41 mouse cellular contexts compared by ENCODE assay signal in genomic region chr15:6454461-6454860, GRCm38 (mm10). TPM values are rescaled to one million over a fixed set of nuclear protein-coding genes. Genes with fewer than 3 reads are reported as not detected.
"Had no signal": no experiment of that assay in that cellular context is flagged by ENCODE, and none has a peak within 500 bp of the region (broad histone marks: within the 10 kb centered on the region; RNA-seq: fewer than 3 reads in every experiment).

No protein-coding gene starts in this region.

- H3K4me3 ChIP-seq: heart, embryonic 10.5 days; heart, embryonic 12.5 days; heart, embryonic 13.5 days; heart, embryonic 15.5 days; hindbrain, embryonic 10.5 days; hindbrain, embryonic 12.5 days; hindbrain, embryonic 13.5 days; hindbrain, embryonic 15.5 days; intestine, embryonic 15.5 days; kidney, embryonic 15.5 days; layer of hippocampus, adult 2 months had no signal

- DNase-seq: heart, postnatal 10 days; heart, postnatal 14 days; heart, postnatal 36 days; heart, postnatal 4 days; kidney, adult 11 months; kidney, adult 18-20 months; kidney, adult 2 months; kidney, adult 8-10 months; kidney, adult 9 months; kidney, postnatal 10 days; kidney, postnatal 14 days; kidney, postnatal 25 days; kidney, postnatal 36 days; kidney, postnatal 4 days; layer of hippocampus, adult 9-11 months; layer of hippocampus, postnatal 36 days had no signal

- H3K4me2 ChIP-seq: heart, embryonic 11.5 days; heart, embryonic 12.5 days; heart, embryonic 13.5 days; heart, embryonic 15.5 days; hindbrain, embryonic 12.5 days; hindbrain, embryonic 13.5 days; hindbrain, embryonic 15.5 days; intestine, embryonic 15.5 days; kidney, embryonic 15.5 days had no signal

- ATAC-seq: hindbrain, embryonic 16.5 days; hindbrain, postnatal 0 days; inflammation-experienced regulatory T-cells, adult 6 months; intestine, embryonic 15.5 days; intestine, embryonic 16.5 days; intestine, postnatal 0 days had no signal

- H3K27ac ChIP-seq: heart, embryonic 10.5 days; heart, embryonic 13.5 days; heart, embryonic 15.5 days; hindbrain, embryonic 10.5 days; hindbrain, embryonic 12.5 days; hindbrain, embryonic 13.5 days; hindbrain, embryonic 15.5 days; hindbrain, postnatal 0 days; intestine, embryonic 15.5 days; kidney, embryonic 15.5 days; kidney, postnatal 0 days; layer of hippocampus, adult 2 months had no signal

- H3K4me1 ChIP-seq: heart, embryonic 10.5 days; heart, embryonic 12.5 days; heart, embryonic 13.5 days; heart, embryonic 15.5 days; hindbrain, embryonic 10.5 days; hindbrain, embryonic 12.5 days; hindbrain, embryonic 13.5 days; hindbrain, embryonic 15.5 days; intestine, embryonic 15.5 days had no signal

- H3K9ac ChIP-seq: heart, embryonic 12.5 days; heart, embryonic 13.5 days; heart, embryonic 15.5 days; hindbrain, embryonic 12.5 days; hindbrain, embryonic 13.5 days; hindbrain, embryonic 15.5 days; intestine, embryonic 15.5 days; kidney, embryonic 15.5 days had no signal

- H3K27me3 ChIP-seq: heart, embryonic 12.5 days; heart, embryonic 13.5 days; heart, embryonic 15.5 days; hindbrain, embryonic 12.5 days; hindbrain, embryonic 13.5 days; hindbrain, embryonic 15.5 days; intestine, embryonic 15.5 days; kidney, embryonic 15.5 days had no signal

- H3K9me3 ChIP-seq: heart, embryonic 10.5 days; heart, embryonic 12.5 days; heart, embryonic 13.5 days; heart, embryonic 15.5 days; hindbrain, embryonic 10.5 days; hindbrain, embryonic 12.5 days; hindbrain, embryonic 13.5 days; hindbrain, embryonic 15.5 days; intestine, embryonic 15.5 days; kidney, embryonic 15.5 days had no signal

- H3K36me3 ChIP-seq: heart, embryonic 10.5 days; heart, embryonic 12.5 days; heart, embryonic 13.5 days; heart, embryonic 15.5 days; hindbrain, embryonic 10.5 days; hindbrain, embryonic 12.5 days; hindbrain, embryonic 13.5 days; hindbrain, embryonic 15.5 days; intestine, embryonic 15.5 days; kidney, embryonic 15.5 days had no signal

RNA-seq across cellular contexts. Expression of gene C9, which starts 9.3 kb away (rescaled TPM):
- polyA plus RNA-seq: heart, embryonic 10.5 days; heart, embryonic 11.5 days; heart, embryonic 12.5 days; heart, embryonic 13.5 days; heart, embryonic 14.5 days; heart, embryonic 15.5 days; heart, embryonic 16.5 days; heart, postnatal 0 days; hindbrain, embryonic 10.5 days; hindbrain, embryonic 11.5 days; hindbrain, embryonic 12.5 days; hindbrain, embryonic 13.5 days; hindbrain, embryonic 15.5 days; hindbrain, embryonic 16.5 days; hindbrain, postnatal 0 days; inflammation-experienced regulatory T-cells, adult 6 months; kidney, adult 2 months; kidney, embryonic 14.5 days; kidney, embryonic 16.5 days; large intestine, adult 2 months had no signal
